Mouse (Mus musculus) lung, embryonic 16.5 days (tissue): ENCODE measurements at regions not wholly inside any gene's neighbourhood (a gene's known extent, or its start where the extent isn't known, plus 50 kb on each side); places are given as distances from the start of the nearest gene placed in this dataset.
A peak's percentile ranks its signal among the peaks of the same experiment; 100 is the strongest.

ENCODE experiments used
- ATAC-seq: fragments of 200-750 bp; cut with Nextera tagmentation; 2 replicates; pipeline ENCODE4 v1.8.0; 2017; ENCODE audit warnings: low read depth, mild to moderate bottlenecking, moderate library complexity
- H3K27ac ChIP-seq: fragments of 300-500 bp; sonication (generic); 2 replicates; pipeline ENCODE4 v1.5.1; 2014; ENCODE audit warnings: mild to moderate bottlenecking, control low read depth, low read length
- H3K27me3 ChIP-seq: fragments of 300-500 bp; sonication (generic); 2 replicates; pipeline ENCODE4 v1.6.1; 2014; ENCODE audit warnings: low read depth, low read length, mixed read lengths; ENCODE audit not compliant: control insufficient read depth, insufficient read depth
- H3K36me3 ChIP-seq: fragments of 300-500 bp; sonication (generic); 2 replicates; pipeline ENCODE4 v1.6.1; 2014; ENCODE audit warnings: low read length; ENCODE audit not compliant: control insufficient read depth, insufficient read depth
- H3K4me1 ChIP-seq: fragments of 300-500 bp; sonication (generic); replicated peaks from 2 replicates; pipeline ENCODE4 v1.6.1; 2014; ENCODE audit warnings: low read length, mixed read lengths; ENCODE audit not compliant: control insufficient read depth, insufficient read depth
- H3K4me2 ChIP-seq: fragments of 300-500 bp; sonication (generic); 2 replicates; pipeline ENCODE4 v1.6.1; 2014; ENCODE audit warnings: low read depth, low read length, control low read depth
- H3K4me3 ChIP-seq: fragments of 300-500 bp; sonication (generic); 2 replicates; pipeline ENCODE4 v1.5.1; 2014; ENCODE audit warnings: mild to moderate bottlenecking, low read length, control low read depth
- H3K9ac ChIP-seq: fragments of 300-500 bp; sonication (generic); 2 replicates; pipeline ENCODE4 v1.6.1; 2014; ENCODE audit warnings: low read length, control low read depth
- H3K9me3 ChIP-seq: fragments of 300-500 bp; sonication (generic); 2 replicates; pipeline ENCODE4 v1.6.1; 2016; ENCODE audit warnings: low read length; ENCODE audit not compliant: control insufficient read depth
- WGBS: fragments of 180-500 bp; shearing (Covaris S2); extraction: QIAGEN DNeasy Blood & Tissue Kit; methylation state at CpG from one replicate; pipeline ENCODE4 v1.1.7; 2014; 5-methylcytosine and 5-hydroxymethylcytosine counted together

DNA sequence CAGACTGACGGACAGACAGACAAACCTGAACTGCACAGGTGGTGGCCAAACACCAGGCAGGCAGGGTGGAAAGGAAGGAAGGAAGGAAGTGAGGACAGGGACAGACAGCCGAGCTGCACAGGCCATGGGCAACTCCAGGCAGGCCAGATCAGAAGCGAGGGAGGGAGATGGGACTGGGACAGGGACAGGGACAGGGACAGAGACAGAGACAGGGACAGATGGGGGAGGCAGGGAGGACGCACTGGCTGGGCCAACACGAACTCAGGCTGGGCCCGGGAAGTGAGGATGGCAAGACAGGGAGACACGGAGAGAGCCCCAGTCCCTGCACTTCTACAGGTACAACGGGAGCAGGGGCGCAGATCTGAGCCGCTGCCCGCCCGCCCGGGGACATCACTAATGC lies 94.9 kb upstream of the Rab39b start:
- H3K4me3 ChIP-seq, result peak overlapping the region; percentile 31
- H3K9ac ChIP-seq, result peak overlapping the region; percentile 57
- 83% methylated on average over 13 of the region's 13 CpGs for WGBS
- ATAC-seq, result no peak
- no peaks in the 10 kb centered on the region for H3K9me3 ChIP-seq
- no peak overlapping the region for H3K27ac ChIP-seq
- H3K4me1 ChIP-seq, result no peaks in the 10 kb centered on the region
- H3K27me3 ChIP-seq, result no peaks in the 10 kb centered on the region
- no peaks in the 10 kb centered on the region for H3K36me3 ChIP-seq
- peak overlapping the region; percentile 37 for H3K4me2 ChIP-seq

DNA sequence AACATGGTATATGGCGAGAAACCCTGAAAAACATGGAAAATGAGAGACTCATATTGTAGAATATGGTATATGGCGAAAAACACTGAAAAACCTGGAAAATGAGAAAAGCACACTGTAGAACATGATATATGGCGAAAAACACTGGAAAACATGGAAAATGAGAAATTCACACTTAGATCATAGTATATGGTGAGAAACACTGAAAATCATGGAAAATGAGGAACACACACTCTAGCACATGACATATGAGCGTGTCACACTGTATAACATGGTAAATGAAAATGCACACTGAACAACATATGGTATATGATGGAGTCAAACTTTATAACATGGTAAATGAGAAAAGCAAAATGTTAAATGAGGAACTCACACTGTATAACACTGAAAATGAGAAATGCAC lies 89.6 kb upstream of the Rab39b start:
- no peak overlapping the region for H3K9ac ChIP-seq
- H3K4me2 ChIP-seq, result no peak overlapping the region
- no peaks in the 10 kb centered on the region for H3K9me3 ChIP-seq
- no peak for ATAC-seq
- WGBS, result 93% methylated on average over 4 of the region's 4 CpGs
- no peaks in the 10 kb centered on the region for H3K36me3 ChIP-seq
- no peak overlapping the region for H3K27ac ChIP-seq
- no peak overlapping the region for H3K4me3 ChIP-seq
- H3K4me1 ChIP-seq, result no peaks in the 10 kb centered on the region
- H3K27me3 ChIP-seq, result no peaks in the 10 kb centered on the region

DNA sequence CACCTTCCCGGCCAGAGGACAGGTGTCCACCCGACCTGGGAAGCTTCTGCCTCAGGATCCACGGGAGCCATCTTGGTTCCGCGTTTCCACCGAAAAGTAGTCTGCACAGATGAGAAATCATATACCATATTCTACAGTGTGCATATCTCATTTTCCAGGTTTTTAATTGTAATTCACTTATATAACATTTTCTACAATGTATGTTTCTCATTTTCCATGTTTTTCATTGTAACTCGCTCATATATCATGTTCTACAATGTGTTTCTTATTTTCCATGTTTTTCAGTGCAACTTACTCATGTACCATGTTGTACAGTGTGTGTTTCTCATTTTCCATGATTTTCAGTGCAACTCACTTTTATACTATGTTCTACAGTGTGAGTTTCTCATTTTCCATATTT lies 65.4 kb upstream of the Rab39b start:
- WGBS, result 86% methylated on average over 7 of the region's 7 CpGs
- no peak overlapping the region for H3K4me2 ChIP-seq
- no peak for ATAC-seq
- H3K9me3 ChIP-seq, result no peaks in the 10 kb centered on the region
- no peaks in the 10 kb centered on the region for H3K4me1 ChIP-seq
- H3K4me3 ChIP-seq, result no peak overlapping the region
- no peaks in the 10 kb centered on the region for H3K36me3 ChIP-seq
- no peaks in the 10 kb centered on the region for H3K27me3 ChIP-seq
- no peak overlapping the region for H3K27ac ChIP-seq
- no peak overlapping the region for H3K9ac ChIP-seq
